Comparison of ENCODE assay signal across 11 mouse cellular contexts in genomic region chr11:79047180-79047727, GRCm38 (mm10).
DNase-seq lines count a peak whose midpoint lies in the region; ATAC-seq and TF ChIP-seq lines count a peak whose summit lies in the region.
"Had no signal": no experiment of that assay in that cellular context is flagged by ENCODE, and none has a peak within 500 bp of the region (broad histone marks: within the 10 kb centered on the region; RNA-seq: fewer than 3 reads in every experiment).

No protein-coding gene starts in this region.

- TF ChIP-seq CTCF in E14TG2a.4 (conservative IDR thresholded peaks at IDR 0.05; ENCODE audit: low read length), result no peak

- peak overlapping the region; percentile 35; the same call in 1 of the 2 replicates for H3K9ac ChIP-seq in forebrain, embryonic 13.5 days
- H3K9ac ChIP-seq in forebrain, embryonic 16.5 days (replicated peaks; ENCODE audit: low read depth, low read length), result no peak overlapping the region
- H3K9ac ChIP-seq in limb, embryonic 11.5 days (ENCODE audit: low read length), result no peak overlapping the region; the same call in 1 of the 2 replicates

- peak; percentile 61 for DNase-seq in kidney, postnatal 10 days
- no peak for DNase-seq in kidney, adult 9 months
- DNase-seq in limb, embryonic 11.5 days (ENCODE audit: low spot score), result no peak
- no peak for DNase-seq in left cerebral cortex, adult 11 months (ENCODE audit: low spot score)
- no peak for DNase-seq in T-cell, adult 2 months (ENCODE audit: low spot score)
- DNase-seq: cerebellum, postnatal 10 days; lung, postnatal 4 days had no signal

- H3K36me3 ChIP-seq in forebrain, embryonic 13.5 days (ENCODE audit: poor library complexity, severe bottlenecking), result peaks cover 25% of the 10 kb centered on the region
- H3K36me3 ChIP-seq in forebrain, embryonic 16.5 days (ENCODE audit: control insufficient read depth, insufficient read depth), result no peaks in the 10 kb centered on the region; the same call in 1 of the 2 replicates
- peaks cover 16% of the 10 kb centered on the region for H3K36me3 ChIP-seq in E14TG2a.4 (ENCODE audit: insufficient read depth, low read length)
- H3K36me3 ChIP-seq in limb, embryonic 11.5 days (ENCODE audit: control insufficient read depth, insufficient read depth, low read length), result peaks cover 2% of the 10 kb centered on the region; the same call in 1 of the 2 replicates

- no peaks in the 10 kb centered on the region for H3K27me3 ChIP-seq in forebrain, embryonic 13.5 days
- no peaks in the 10 kb centered on the region for H3K27me3 ChIP-seq in forebrain, embryonic 16.5 days (replicated peaks; ENCODE audit: control insufficient read depth, insufficient read depth, low read length)
- no peaks in the 10 kb centered on the region for H3K27me3 ChIP-seq in E14TG2a.4 (ENCODE audit: insufficient read depth, low read length)
- H3K27me3 ChIP-seq in limb, embryonic 11.5 days (ENCODE audit: control insufficient read depth, insufficient read depth, low read length), result no peaks in the 10 kb centered on the region

- no peak overlapping the region for H3K4me2 ChIP-seq in forebrain, embryonic 13.5 days
- H3K4me2 ChIP-seq in forebrain, embryonic 16.5 days (ENCODE audit: low read length), result no peak overlapping the region
- no peak overlapping the region for H3K4me2 ChIP-seq in limb, embryonic 11.5 days (ENCODE audit: low read depth, severe bottlenecking)

- H3K9me3 ChIP-seq in forebrain, embryonic 13.5 days (replicated peaks), result peaks cover 6% of the 10 kb centered on the region; the same call in 1 of the 2 replicates
- 0 out of 2 replicates have a peak, but pooled peaks cover 2% of the 10 kb centered on the region for H3K9me3 ChIP-seq in forebrain, embryonic 16.5 days (ENCODE audit: control insufficient read depth, low read length)
- H3K9me3 ChIP-seq in E14TG2a.4 (ENCODE audit: low read length), result peaks cover 6% of the 10 kb centered on the region
- 0 out of 2 replicates have a peak, but pooled peaks cover 3% of the 10 kb centered on the region for H3K9me3 ChIP-seq in limb, embryonic 11.5 days (ENCODE audit: control insufficient read depth, low read length)

- 77% methylated on average over 11 of the region's 11 CpGs for WGBS in forebrain, embryonic 13.5 days
- 75% methylated on average over 10 of the region's 11 CpGs for WGBS in forebrain, embryonic 16.5 days
- 68% methylated on average over 11 of the region's 11 CpGs for WGBS in limb, embryonic 11.5 days

- no peak overlapping the region for H3K4me3 ChIP-seq in forebrain, embryonic 13.5 days
- H3K4me3 ChIP-seq in forebrain, embryonic 16.5 days (replicated peaks; ENCODE audit: low read length), result no peak overlapping the region
- H3K4me3 ChIP-seq in E14TG2a.4 (replicated peaks; ENCODE audit: low read length), result peak overlapping the region; percentile 20; the same call in 1 of the 2 replicates
- H3K4me3 ChIP-seq in limb, embryonic 11.5 days (ENCODE audit: low read depth, low read length), result no peak overlapping the region
- H3K4me3 ChIP-seq: left cerebral cortex, adult 2 months had no signal

- ATAC-seq in forebrain, embryonic 13.5 days, result no peak
- ATAC-seq in forebrain, embryonic 16.5 days, result no peak
- ATAC-seq in limb, embryonic 11.5 days (ENCODE audit: insufficient number of reproducible peaks, low FRiP score, low TSS enrichment, low read depth), result no peak

- H3K4me1 ChIP-seq in forebrain, embryonic 13.5 days, result peaks cover 10% of the 10 kb centered on the region
- no peaks in the 10 kb centered on the region for H3K4me1 ChIP-seq in forebrain, embryonic 16.5 days (replicated peaks; ENCODE audit: control insufficient read depth, insufficient read depth, low read length)
- H3K4me1 ChIP-seq in E14TG2a.4 (replicated peaks; ENCODE audit: low read depth, low read length), result peaks cover 45% of the 10 kb centered on the region
- peaks cover 11% of the 10 kb centered on the region for H3K4me1 ChIP-seq in limb, embryonic 11.5 days (ENCODE audit: control insufficient read depth, insufficient read depth, low read length)

- H3K27ac ChIP-seq in forebrain, embryonic 13.5 days, result peak overlapping the region; percentile 25
- no peak overlapping the region for H3K27ac ChIP-seq in forebrain, embryonic 16.5 days (ENCODE audit: low read length)
- peak overlapping the region; percentile 32; the same call in 1 of the 2 replicates for H3K27ac ChIP-seq in limb, embryonic 11.5 days (replicated peaks; ENCODE audit: low read depth, low read length)
- H3K27ac ChIP-seq: left cerebral cortex, adult 2 months had no signal
